Mouse (Mus musculus) heart, postnatal 25 days (tissue): ENCODE measurements around the gene Dnal4. TPM values are rescaled to one million over a fixed set of nuclear protein-coding genes. Genes with fewer than 3 reads are reported as not detected.
A peak's percentile ranks its signal among the peaks of the same experiment; 100 is the strongest.

Experiments used
- DNase-seq: peaks from one replicate; pipeline ENCODE4 v3.0.0; 2022; ENCODE audit warnings: low spot score
- intact Hi-C: fragments of 180-260 bp; cut with DNase I; formaldehyde crosslinking; loops from one replicate; pipeline ENCODE4 v1.15.1; 2025
- total RNA-seq, 2 experiments: library from RNA; stranded (reverse); gene quantifications; 2 replicates each; pipeline ENCODE4 v1.2.3; 2021

The Dnal4 gene
- total RNA-seq, 2 experiments from 2014 or later = 20.5 to 22.9 TPM

GRCm38 (mm10) chr15:79765361-79765760 lies 12.3 kb downstream of the Dnal4 start:
- intact Hi-C loops = loop anchor here (10.0 kb wide), 1 partner anchor 319 kb away; no protein-coding TSS in a partner anchor
- no peak for DNase-seq

- no peak for DNase-seq
- intact Hi-C loops = loop anchor here (10.0 kb wide), 1 partner anchor 320 kb away; no protein-coding TSS in a partner anchor
Measured at GRCm38 (mm10) chr15:79764539-79765267, 12.9 kb downstream of the Dnal4 start.

- no peak for DNase-seq
- intact Hi-C loops = loop anchor here (10.0 kb wide), 1 partner anchor 321 kb away; no protein-coding TSS in a partner anchor
Measured at GRCm38 (mm10) chr15:79763601-79764246, 13.9 kb downstream of the Dnal4 start.

GRCm38 (mm10) chr15:79763001-79763400 lies 14.6 kb downstream of the Dnal4 start:
- intact Hi-C loops = loop anchor here (10.0 kb wide), 1 partner anchor 322 kb away; no protein-coding TSS in a partner anchor
- DNase-seq = no peak

- no peak for DNase-seq
- intact Hi-C loops = loop anchor here (10.0 kb wide), 1 partner anchor 324 kb away; no protein-coding TSS in a partner anchor
Measured at GRCm38 (mm10) chr15:79760956-79761355, 16.7 kb downstream of the Dnal4 start.

- intact Hi-C loops = no loop called here
- DNase-seq = no peak
Measured at GRCm38 (mm10) chr15:79757118-79757517, 20.5 kb downstream of the Dnal4 start.

GRCm38 (mm10) chr15:79755977-79756625 lies 21.5 kb downstream of the Dnal4 start:
- intact Hi-C loops = loop anchor here (2.0 kb wide), 1 partner anchor 73 kb away; no protein-coding TSS in a partner anchor
- DNase-seq = no peak

GRCm38 (mm10) chr15:79755176-79755575 lies 22.5 kb downstream of the Dnal4 start:
- intact Hi-C loops = loop anchor here (2.0 kb wide), 1 partner anchor 74 kb away; no protein-coding TSS in a partner anchor
- no peak for DNase-seq

- no peak for DNase-seq
- intact Hi-C loops = loop anchor here (2.0 to 5.0 kb wide), 2 partner anchors 75 to 138 kb away; partner anchors contain the start of gene Apobec3
Measured at GRCm38 (mm10) chr15:79753873-79754272, 23.8 kb downstream of the Dnal4 start.

GRCm38 (mm10) chr15:79753420-79753752 lies 24.3 kb downstream of the Dnal4 start:
- DNase-seq = no peak
- intact Hi-C loops = loop anchor here (5.0 kb wide), 1 partner anchor 139 kb away; the partner anchor contains the start of gene Apobec3

- intact Hi-C loops = loop anchor here (5.0 kb wide), 1 partner anchor 139 kb away; the partner anchor contains the start of gene Apobec3
Measured at GRCm38 (mm10) chr15:79752742-79753419, 24.8 kb downstream of the Dnal4 start.

GRCm38 (mm10) chr15:79751772-79752171 lies 25.9 kb downstream of the Dnal4 start:
- intact Hi-C loops = loop anchor here (5.0 kb wide), 1 partner anchor 141 kb away; the partner anchor contains the start of gene Apobec3

More at GRCm38 (mm10) chr15:79752742-79753419, 24.8 kb downstream of the Dnal4 start:
- peak; percentile 61 for DNase-seq

GRCm38 (mm10) chr15:79750266-79750665 lies 27.4 kb downstream of the Dnal4 start:
- DNase-seq = no peak
- intact Hi-C loops = loop anchor here (5.0 kb wide), 1 partner anchor 142 kb away; the partner anchor contains the start of gene Apobec3

More at GRCm38 (mm10) chr15:79751772-79752171, 25.9 kb downstream of the Dnal4 start:
- no peak for DNase-seq

- intact Hi-C loops = no loop called here
- no peak for DNase-seq
Measured at GRCm38 (mm10) chr15:79749162-79749561, 28.5 kb downstream of the Dnal4 start.

- DNase-seq = no peak
Measured at GRCm38 (mm10) chr15:79747998-79748397, 29.7 kb downstream of the Dnal4 start.

GRCm38 (mm10) chr15:79745883-79746282 lies 31.8 kb downstream of the Dnal4 start:
- intact Hi-C loops = no loop called here
- no peak for DNase-seq

More at GRCm38 (mm10) chr15:79747998-79748397, 29.7 kb downstream of the Dnal4 start:
- intact Hi-C loops = no loop called here

GRCm38 (mm10) chr15:79745312-79745711 lies 32.3 kb downstream of the Dnal4 start:
- intact Hi-C loops = no loop called here
- no peak for DNase-seq

- intact Hi-C loops = loop anchor here (5.0 kb wide), 1 partner anchor 52 kb away; the partner anchor contains the start of gene Gtpbp1
- no peak for DNase-seq
Measured at GRCm38 (mm10) chr15:79744742-79745141, 32.9 kb downstream of the Dnal4 start.

GRCm38 (mm10) chr15:79744001-79744400 lies 33.6 kb downstream of the Dnal4 start:
- intact Hi-C loops = loop anchor here (5.0 kb wide), 1 partner anchor 52 kb away; the partner anchor contains the start of gene Gtpbp1
- DNase-seq = no peak
